Mouse (Mus musculus) C2C12 (cell line): ENCODE measurements around the gene Gm20683. TPM values are rescaled to one million over a fixed set of nuclear protein-coding genes. Genes with fewer than 3 reads are reported as not detected.
A peak's percentile ranks its signal among the peaks of the same experiment; 100 is the strongest.
"Not testable (repeated sequence)": the region's sequence is repeated elsewhere in the genome, so short reads cannot be mapped to it uniquely, and the experiment has no call there.

Source experiments
- H3K27me3 ChIP-seq: one replicate; pipeline ENCODE4 v1.6.1; 2011; ENCODE audit not compliant: control insufficient read depth, insufficient read depth, insufficient read length
- H3K36me3 ChIP-seq: one replicate; pipeline ENCODE4 v1.6.1; 2011; ENCODE audit not compliant: control insufficient read depth, insufficient read depth
- H3K4me3 ChIP-seq: one replicate; pipeline ENCODE4 v1.5.1; 2011; ENCODE audit warnings: mild to moderate bottlenecking, control low read depth; ENCODE audit not compliant: poor library complexity, insufficient read depth, severe bottlenecking
- H3K79me2 ChIP-seq: one replicate; pipeline ENCODE4 v1.6.1; 2011; ENCODE audit not compliant: control insufficient read depth, insufficient read depth
- H3K79me3 ChIP-seq: one replicate; pipeline ENCODE4 v1.6.1; 2011; ENCODE audit warnings: low read depth, control low read depth
- H3ac ChIP-seq: one replicate; pipeline ENCODE3; 2011; ENCODE audit warnings: low read depth; ENCODE audit not compliant: control insufficient read depth, insufficient read length
- CEBPB ChIP-seq: IDR thresholded peaks from one replicate; pipeline ENCODE4 v1.6.1; 2011; ENCODE audit warnings: low read depth, mild to moderate bottlenecking, control low read depth, moderate library complexity
- CTCF ChIP-seq: IDR thresholded peaks from one replicate; pipeline ENCODE4 v1.5.1; 2011; ENCODE audit not compliant: control insufficient read depth, insufficient read depth, insufficient read length
- FOSL1 ChIP-seq: IDR thresholded peaks from one replicate; pipeline ENCODE4 v1.8.0; 2011; ENCODE audit warnings: mild to moderate bottlenecking, low read length; ENCODE audit not compliant: poor library complexity, insufficient read depth, severe bottlenecking
- MAX ChIP-seq: IDR thresholded peaks from one replicate; pipeline ENCODE4 v1.6.1; 2011; ENCODE audit warnings: mild to moderate bottlenecking, control low read depth
- MYOD1 ChIP-seq: IDR thresholded peaks from one replicate; pipeline ENCODE4 v1.6.1; 2011; ENCODE audit warnings: low read depth; ENCODE audit not compliant: control insufficient read depth, insufficient read length
- MYOG ChIP-seq: IDR thresholded peaks from one replicate; pipeline ENCODE4 v1.6.1; 2011; ENCODE audit not compliant: control insufficient read depth, insufficient read length; ENCODE audit errors: extremely low read depth
- USF1 ChIP-seq: IDR thresholded peaks from one replicate; pipeline ENCODE4 v1.6.1; 2011; ENCODE audit warnings: low read depth, mild to moderate bottlenecking, control low read depth, moderate library complexity
- polyA plus RNA-seq: library from polyadenylated mRNA; unstranded; fragments of >200 nt; fragmentation: generic; extraction: Trizol; gene quantifications from one replicate; pipeline ENCODE4 v1.2.1, GENCODE M21; 2012; ENCODE audit warnings: missing spikeins

The Gm20683 gene
- polyA plus RNA-seq, 1 experiment = 0.89 TPM

GRCm38 (mm10) chr17:25873405-25874147 is 32.0 kb upstream of the Gm20683 start:
- Histone ChIP-seq H3K27me3 (no peaks in the 10 kb centered on the region), H3K79me2 (peaks cover 8% of the 10 kb centered on the region), H3K36me3 (peaks cover 4% of the 10 kb centered on the region), H3K4me3 (no peak overlapping the region), H3ac (no peak overlapping the region), H3K79me3 (no peaks in the 10 kb centered on the region)
- no peak for TF ChIP-seq CTCF
- no peak for TF ChIP-seq MYOD1
- TF ChIP-seq FOSL1 = no peak

DNA sequence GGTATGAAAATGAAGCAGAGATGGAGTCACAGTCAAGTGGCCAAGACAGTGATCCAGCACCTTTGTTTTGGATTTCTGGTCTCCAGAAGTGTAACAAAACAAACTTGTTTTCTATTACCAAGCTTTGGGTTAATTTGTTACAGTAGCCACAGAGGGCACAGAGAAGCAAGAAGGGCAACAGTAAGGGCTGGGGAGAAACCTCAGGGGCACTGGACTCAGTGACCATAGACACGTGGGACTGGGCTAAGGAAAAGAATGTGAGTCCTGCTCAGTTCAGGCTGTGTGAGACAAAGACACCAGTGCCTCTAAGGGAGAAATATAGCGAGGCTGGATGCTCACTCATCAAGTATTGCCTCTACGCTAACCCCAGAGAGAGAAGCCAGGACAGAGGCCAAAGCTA is 31.1 kb upstream of the Gm20683 start:
- Histone ChIP-seq H3ac (no peak overlapping the region), H3K27me3 (no peaks in the 10 kb centered on the region), H3K36me3 (no peaks in the 10 kb centered on the region), H3K79me3 (no peaks in the 10 kb centered on the region), H3K4me3 (no peak overlapping the region), H3K79me2 (peaks cover 14% of the 10 kb centered on the region)
- TF ChIP-seq MAX (no peak), CTCF (no peak), CEBPB (no peak), USF1 (no peak), FOSL1 (no peak), MYOG (no peak), MYOD1 (no peak)

DNA sequence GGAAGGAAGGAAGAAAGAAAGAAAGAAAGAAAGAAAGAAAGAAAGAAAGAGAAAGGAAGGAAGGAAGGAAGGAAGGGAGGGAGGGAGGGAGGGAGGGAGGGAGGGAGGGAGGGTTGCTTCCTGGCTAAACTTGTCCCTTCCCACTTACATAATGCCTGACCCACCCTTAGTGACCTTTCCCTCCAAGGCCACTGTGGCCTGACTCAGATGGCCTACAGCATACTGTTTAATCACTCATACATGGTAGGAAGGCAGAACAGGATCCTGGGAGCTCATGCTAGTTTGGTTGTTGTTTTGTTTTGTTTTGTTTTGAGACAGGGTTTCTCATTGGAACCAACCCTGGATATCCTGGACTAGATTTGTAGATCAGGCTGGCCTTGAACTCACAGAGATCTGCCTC is 30.0 kb upstream of the Gm20683 start:
- not testable (repeated sequence) for H3K27me3 ChIP-seq, H3K79me3 ChIP-seq, H3ac ChIP-seq, H3K4me3 ChIP-seq, H3K36me3 ChIP-seq
- H3K79me2 ChIP-seq = peaks cover 16% of the 10 kb centered on the region

DNA sequence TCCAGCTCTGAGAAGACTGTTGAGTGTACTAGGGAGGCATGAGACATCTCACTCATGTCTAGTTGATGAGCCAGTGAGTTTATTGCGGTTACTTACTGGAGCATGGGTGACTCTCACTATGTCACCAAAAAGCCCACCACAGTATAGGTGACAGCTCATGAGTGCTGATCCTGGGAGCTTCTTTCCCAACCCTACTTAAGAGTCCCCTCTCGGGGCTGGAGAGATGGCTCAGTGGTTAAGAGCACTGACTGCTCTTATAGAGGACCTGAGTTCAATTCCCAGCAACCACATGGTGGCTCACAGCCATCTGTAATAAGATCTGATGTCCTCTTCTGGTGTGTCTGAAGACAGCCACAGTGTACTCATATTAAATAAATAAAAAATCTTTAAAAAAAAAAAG is 28.4 kb upstream of the Gm20683 start:
- H3K79me3 ChIP-seq = no peaks in the 10 kb centered on the region
- no peak overlapping the region for H3K4me3 ChIP-seq
- H3ac ChIP-seq = no peak overlapping the region
- TF ChIP-seq MAX (no peak), MYOG (no peak), CEBPB (no peak), CTCF (no peak), MYOD1 (no peak), USF1 (no peak), FOSL1 (no peak)
- no peaks in the 10 kb centered on the region for H3K36me3 ChIP-seq
- H3K79me2 ChIP-seq = peaks cover 9% of the 10 kb centered on the region
- no peaks in the 10 kb centered on the region for H3K27me3 ChIP-seq

- Histone ChIP-seq H3K27me3 (no peaks in the 10 kb centered on the region), H3K4me3 (no peak overlapping the region), H3K79me3 (no peaks in the 10 kb centered on the region), H3ac (no peak overlapping the region), H3K36me3 (no peaks in the 10 kb centered on the region), H3K79me2 (peaks cover 9% of the 10 kb centered on the region)
- no peak for TF ChIP-seq MAX
- TF ChIP-seq FOSL1 = no peak
- TF ChIP-seq MYOD1 = no peak
- no peak for TF ChIP-seq MYOG
- TF ChIP-seq USF1 = no peak
- TF ChIP-seq CEBPB = no peak
- no peak for TF ChIP-seq CTCF
Measured at GRCm38 (mm10) chr17:25869498-25869897, 27.9 kb upstream of the Gm20683 start.

DNA sequence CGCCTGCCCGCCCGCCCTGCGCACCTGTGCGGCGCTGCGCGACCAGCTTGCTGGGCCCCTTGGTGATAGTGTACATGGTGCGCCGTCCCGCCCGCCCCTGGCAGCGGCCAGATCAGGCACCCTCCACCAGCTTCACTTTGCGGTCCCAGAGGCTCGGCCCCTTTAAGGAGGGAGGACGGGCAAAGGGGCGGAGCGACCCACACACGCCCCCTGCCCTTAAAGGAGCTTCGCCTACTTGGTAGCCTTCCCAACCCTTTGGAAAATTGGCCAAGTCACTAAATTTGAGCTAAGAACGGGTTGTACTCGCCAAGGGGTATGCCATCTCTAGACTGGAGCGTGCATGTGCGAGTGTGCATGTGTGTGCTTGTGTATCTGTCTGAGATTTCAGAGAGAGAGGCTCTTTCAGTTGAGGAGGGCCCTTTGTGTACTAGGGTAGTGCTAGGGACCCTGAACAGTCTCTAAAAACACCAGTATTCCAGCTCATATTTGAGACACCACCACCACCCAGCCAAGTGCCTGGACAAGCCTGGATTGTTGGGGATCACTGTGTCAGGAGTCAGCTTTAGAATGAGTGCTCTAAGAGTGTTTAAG is 27.1 kb upstream of the Gm20683 start, which contains the start of gene Mcrip2:
TSS of gene Mcrip2 (minus strand) at position 164 of the 591 bp plus-strand sequence.
- H3ac ChIP-seq = peak within 1 kb of the TSS; percentile 75
- H3K79me2 ChIP-seq = peaks cover 9% of the 10 kb centered on the region
- H3K79me3 ChIP-seq = no peaks in the 10 kb centered on the region
- peak within 1 kb of the TSS; percentile 45 for H3K4me3 ChIP-seq
- H3K27me3 ChIP-seq = no peaks in the 10 kb centered on the region
- no peak for TF ChIP-seq CTCF
- no peak for TF ChIP-seq MAX
- TF ChIP-seq USF1 = no peak
- no peak for TF ChIP-seq CEBPB
- H3K36me3 ChIP-seq = no peaks in the 10 kb centered on the region
